Mouse (Mus musculus): ENCODE measurements around the gene Uap1. TPM values are rescaled to one million over a fixed set of nuclear protein-coding genes. Genes with fewer than 3 reads are reported as not detected.

Gene Uap1
- polyA plus RNA-seq, 1 experiment from 2014 or later: 67.2 TPM

DNA sequence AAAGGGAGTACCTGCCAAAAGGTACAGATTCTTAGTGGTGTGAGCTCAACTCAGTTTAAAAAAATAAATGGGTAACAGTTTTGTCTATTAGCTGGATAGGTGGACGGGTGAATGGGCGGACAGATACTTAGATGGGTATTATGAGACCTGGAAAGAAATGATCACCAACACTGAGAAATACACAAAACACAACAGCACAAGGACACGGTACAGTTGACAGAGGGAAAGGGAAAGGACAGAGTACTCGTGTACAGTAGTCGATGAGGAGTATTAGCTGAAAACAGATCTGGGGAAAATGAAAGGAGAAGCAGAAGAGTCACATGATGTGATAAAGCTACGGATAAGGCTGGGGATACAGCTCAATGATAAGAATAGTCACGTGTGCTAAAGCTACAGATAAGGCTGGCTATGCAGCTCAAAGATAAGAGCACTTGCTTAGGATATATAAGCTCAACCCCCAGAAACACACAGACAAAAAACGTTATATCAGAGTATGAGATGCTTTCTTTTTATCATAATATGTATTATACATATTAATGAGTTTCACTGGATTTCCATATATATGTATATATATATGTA lies 2.0 kb upstream of the Uap1 start:
- Histone ChIP-seq H3K27me3 (ENCODE audit: control insufficient read depth, insufficient read depth, low read length) (no peaks in the 10 kb centered on the region), H3K4me1 (replicated peaks; ENCODE audit: control insufficient read depth, insufficient read depth, low read length) (no peaks in the 10 kb centered on the region), H3K4me3 (ENCODE audit: low read depth, low read length) (no peak overlapping the region), H3K9ac (ENCODE audit: low read depth, low read length) (no peak overlapping the region), H3K4me2 (replicated peaks; ENCODE audit: low read depth, low read length) (no peak overlapping the region), H3K36me3 (ENCODE audit: control insufficient read depth, insufficient read depth, low read length) (no peaks in the 10 kb centered on the region), H3K27ac (ENCODE audit: low read depth, low read length) (no peak overlapping the region), H3K9me3 (ENCODE audit: control insufficient read depth, low read length) (no peaks in the 10 kb centered on the region)
- DNase-seq (ENCODE audit: low spot score) (no peak), ATAC-seq (ENCODE audit: low FRiP score) (no peak)
- 89% methylated on average over 8 of the region's 8 CpGs for WGBS

DNA sequence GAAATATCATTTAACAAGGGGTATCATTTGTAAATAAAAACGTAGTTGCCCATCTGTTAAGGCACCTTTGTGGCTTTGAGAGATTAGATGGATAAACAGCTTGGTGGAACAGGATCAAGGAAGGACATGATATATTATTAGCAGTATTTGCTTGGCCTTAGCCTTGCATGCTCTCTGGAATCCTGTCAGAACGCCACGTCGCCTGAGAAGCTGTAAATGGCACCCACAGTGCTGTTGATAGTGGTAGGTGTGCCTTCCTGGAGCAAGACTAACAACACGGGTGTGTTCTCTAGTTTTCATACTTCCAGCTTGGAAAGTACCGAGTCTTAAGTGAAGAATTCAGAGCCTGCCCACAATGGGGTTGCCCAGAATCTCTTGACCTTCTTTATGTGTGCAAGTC lies 1.1 kb upstream of the Uap1 start:
- 61% methylated on average over 6 of the region's 6 CpGs for WGBS
- Histone ChIP-seq H3K36me3 (ENCODE audit: control insufficient read depth, insufficient read depth, low read length) (no peaks in the 10 kb centered on the region), H3K27ac (ENCODE audit: low read depth, low read length) (no peak overlapping the region), H3K9me3 (ENCODE audit: control insufficient read depth, low read length) (no peaks in the 10 kb centered on the region), H3K4me2 (replicated peaks; ENCODE audit: low read depth, low read length) (no peak overlapping the region), H3K9ac (ENCODE audit: low read depth, low read length) (no peak overlapping the region), H3K27me3 (ENCODE audit: control insufficient read depth, insufficient read depth, low read length) (no peaks in the 10 kb centered on the region), H3K4me1 (replicated peaks; ENCODE audit: control insufficient read depth, insufficient read depth, low read length) (no peaks in the 10 kb centered on the region), H3K4me3 (ENCODE audit: low read depth, low read length) (no peak overlapping the region)
- DNase-seq (ENCODE audit: low spot score) (no peak), ATAC-seq (ENCODE audit: low FRiP score) (no peak)

DNA sequence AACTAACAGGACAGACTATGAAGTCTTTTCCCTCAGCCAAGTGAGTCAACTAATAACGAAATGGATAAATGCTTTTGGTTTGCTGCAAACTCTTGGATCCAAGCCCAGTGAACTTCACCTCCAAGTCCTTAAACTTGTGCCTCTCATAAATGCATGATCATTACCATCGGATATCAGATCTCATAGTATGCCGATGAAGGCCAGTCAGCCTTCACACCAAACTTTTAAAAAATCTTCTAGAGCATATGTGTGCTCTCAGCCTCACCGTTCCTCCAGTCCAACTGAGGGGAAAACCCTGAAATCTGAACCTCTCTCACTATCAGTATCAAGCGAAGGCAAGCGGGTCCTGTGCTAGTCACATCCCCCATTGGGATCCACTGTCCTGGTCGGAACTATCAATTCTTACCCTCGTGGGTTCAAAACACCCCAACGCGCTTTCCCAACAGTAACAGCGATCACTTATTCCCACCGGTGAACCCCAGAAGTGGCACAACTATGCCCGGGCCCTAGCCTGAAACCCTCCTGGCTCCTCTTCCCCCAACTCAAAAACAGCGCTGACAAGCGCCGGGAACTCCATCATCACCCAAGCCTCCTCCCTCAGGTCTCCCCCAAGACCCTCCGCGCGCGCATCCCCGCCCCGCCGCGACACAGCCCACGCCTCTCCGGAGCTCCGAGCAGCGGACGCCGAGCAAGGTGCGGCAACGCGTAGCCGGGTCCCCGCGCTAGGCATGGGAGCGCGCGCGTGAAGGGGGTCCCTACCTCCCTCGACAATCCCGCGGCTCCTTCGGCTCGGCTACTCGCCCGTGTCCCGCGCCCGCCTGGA lies 555 bp downstream of the Uap1 start:
- H3K4me2 ChIP-seq (replicated peaks; ENCODE audit: low read depth, low read length): peak overlapping the region; percentile 49
- H3K9ac ChIP-seq (ENCODE audit: low read depth, low read length): peak overlapping the region; percentile 77
- DNase-seq (ENCODE audit: low spot score): no peak
- H3K4me1 ChIP-seq (replicated peaks; ENCODE audit: control insufficient read depth, insufficient read depth, low read length): no peaks in the 10 kb centered on the region
- peak; percentile 87 for ATAC-seq (ENCODE audit: low FRiP score)
- no peaks in the 10 kb centered on the region for H3K9me3 ChIP-seq (ENCODE audit: control insufficient read depth, low read length)
- H3K4me3 ChIP-seq (ENCODE audit: low read depth, low read length): peak overlapping the region; percentile 76
- peak overlapping the region; percentile 58; the same call in 1 of the 2 replicates for H3K27ac ChIP-seq (ENCODE audit: low read depth, low read length)
- WGBS: under 1% methylated on average over 50 of the region's 50 CpGs
- no peaks in the 10 kb centered on the region for H3K27me3 ChIP-seq (ENCODE audit: control insufficient read depth, insufficient read depth, low read length)
- H3K36me3 ChIP-seq (ENCODE audit: control insufficient read depth, insufficient read depth, low read length): no peaks in the 10 kb centered on the region

DNA sequence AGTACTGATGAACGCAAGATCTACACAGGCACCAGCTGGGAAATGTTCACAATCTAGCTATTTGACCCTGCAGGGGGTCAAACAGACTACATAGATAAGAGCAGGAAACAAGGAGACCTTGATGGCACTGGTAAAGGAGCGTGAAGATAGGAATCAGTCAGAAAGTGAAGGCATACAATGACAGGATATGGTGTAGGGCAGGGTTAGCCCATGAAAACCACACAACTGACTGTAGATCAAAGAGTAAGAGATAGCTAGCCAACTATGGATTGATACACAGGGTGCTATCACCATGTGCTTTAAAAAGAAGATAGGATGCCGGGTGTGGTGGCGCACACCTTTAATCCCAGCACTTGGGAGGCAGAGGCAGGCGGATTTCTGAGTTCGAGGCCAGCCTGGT lies 7.0 kb downstream of the Uap1 start:
- H3K4me1 ChIP-seq (replicated peaks; ENCODE audit: control insufficient read depth, insufficient read depth, low read length): no peaks in the 10 kb centered on the region
- no peaks in the 10 kb centered on the region for H3K36me3 ChIP-seq (ENCODE audit: control insufficient read depth, insufficient read depth, low read length)
- 96% methylated on average over 6 of the region's 6 CpGs for WGBS
- DNase-seq (ENCODE audit: low spot score): no peak
- no peaks in the 10 kb centered on the region for H3K27me3 ChIP-seq (ENCODE audit: control insufficient read depth, insufficient read depth, low read length)
- H3K4me3 ChIP-seq (ENCODE audit: low read depth, low read length): no peak overlapping the region
- no peak for ATAC-seq (ENCODE audit: low FRiP score)
- H3K27ac ChIP-seq (ENCODE audit: low read depth, low read length): no peak overlapping the region
- no peak overlapping the region for H3K4me2 ChIP-seq (replicated peaks; ENCODE audit: low read depth, low read length)
- H3K9ac ChIP-seq (ENCODE audit: low read depth, low read length): no peak overlapping the region
- no peaks in the 10 kb centered on the region for H3K9me3 ChIP-seq (ENCODE audit: control insufficient read depth, low read length)

DNA sequence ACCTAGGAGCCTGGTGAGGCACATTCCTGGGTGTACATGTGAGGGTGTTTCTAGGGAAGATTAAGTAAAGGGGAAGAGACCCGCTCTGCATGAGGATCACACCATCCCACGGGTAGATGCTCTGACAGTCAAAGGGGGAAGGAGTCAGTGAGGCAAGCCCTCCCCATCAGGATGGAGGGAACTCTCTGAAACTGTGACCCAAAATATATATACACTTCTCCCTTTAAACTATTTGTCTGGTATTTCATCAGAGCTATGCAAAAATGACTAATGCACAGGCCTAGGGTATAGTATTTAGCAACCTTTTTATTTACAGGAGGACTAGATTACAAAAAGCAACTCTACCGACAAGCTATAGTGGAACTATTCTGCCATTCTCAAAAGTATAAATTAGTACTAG lies 9.8 kb downstream of the Uap1 start:
- H3K27ac ChIP-seq (ENCODE audit: low read depth, low read length): no peak overlapping the region
- H3K4me2 ChIP-seq (replicated peaks; ENCODE audit: low read depth, low read length): no peak overlapping the region
- 82% methylated on average over 3 of the region's 3 CpGs for WGBS
- H3K9me3 ChIP-seq (ENCODE audit: control insufficient read depth, low read length): no peaks in the 10 kb centered on the region
- H3K27me3 ChIP-seq (ENCODE audit: control insufficient read depth, insufficient read depth, low read length): no peaks in the 10 kb centered on the region
- H3K4me1 ChIP-seq (replicated peaks; ENCODE audit: control insufficient read depth, insufficient read depth, low read length): no peaks in the 10 kb centered on the region
- H3K36me3 ChIP-seq (ENCODE audit: control insufficient read depth, insufficient read depth, low read length): no peaks in the 10 kb centered on the region
- no peak for DNase-seq (ENCODE audit: low spot score)
- H3K4me3 ChIP-seq (ENCODE audit: low read depth, low read length): no peak overlapping the region
- ATAC-seq (ENCODE audit: low FRiP score): no peak
- H3K9ac ChIP-seq (ENCODE audit: low read depth, low read length): no peak overlapping the region

DNA sequence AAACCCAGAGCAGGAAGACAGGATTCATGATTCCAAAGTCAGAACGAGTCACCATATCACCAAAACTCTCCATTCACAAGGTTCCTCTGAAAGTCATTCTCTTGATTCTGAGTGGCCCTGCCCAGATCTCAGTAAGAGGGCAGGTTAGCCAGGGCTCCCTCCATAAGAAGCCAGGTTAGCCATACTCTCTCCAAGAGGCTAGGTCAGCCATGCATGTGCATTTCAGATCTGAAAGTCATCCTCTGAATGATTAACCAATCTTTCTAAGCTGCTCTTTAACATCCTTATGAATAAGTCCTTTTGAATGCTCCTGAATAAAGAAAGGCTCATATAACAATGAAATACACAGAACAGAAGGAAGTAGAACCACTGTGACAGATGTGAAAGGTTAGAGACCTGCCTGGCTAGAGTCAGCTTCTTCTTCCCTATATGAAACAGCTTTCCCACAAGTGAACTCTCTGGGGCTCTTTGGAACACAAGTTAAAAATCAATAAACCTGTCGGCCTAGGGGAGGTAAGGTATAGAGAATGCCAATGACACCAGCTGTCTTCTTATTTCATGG lies 10.6 kb downstream of the Uap1 start:
- no peak for DNase-seq (ENCODE audit: low spot score)
- H3K9ac ChIP-seq (ENCODE audit: low read depth, low read length): no peak overlapping the region
- no peak overlapping the region for H3K4me3 ChIP-seq (ENCODE audit: low read depth, low read length)
- H3K4me1 ChIP-seq (replicated peaks; ENCODE audit: control insufficient read depth, insufficient read depth, low read length): no peaks in the 10 kb centered on the region
- H3K4me2 ChIP-seq (replicated peaks; ENCODE audit: low read depth, low read length): no peak overlapping the region
- no peak for ATAC-seq (ENCODE audit: low FRiP score)
- no peak overlapping the region for H3K27ac ChIP-seq (ENCODE audit: low read depth, low read length)
- no peaks in the 10 kb centered on the region for H3K27me3 ChIP-seq (ENCODE audit: control insufficient read depth, insufficient read depth, low read length)
- H3K36me3 ChIP-seq (ENCODE audit: control insufficient read depth, insufficient read depth, low read length): no peaks in the 10 kb centered on the region
- H3K9me3 ChIP-seq (ENCODE audit: control insufficient read depth, low read length): no peaks in the 10 kb centered on the region
- 81% methylated on average over 2 of the region's 2 CpGs for WGBS

DNA sequence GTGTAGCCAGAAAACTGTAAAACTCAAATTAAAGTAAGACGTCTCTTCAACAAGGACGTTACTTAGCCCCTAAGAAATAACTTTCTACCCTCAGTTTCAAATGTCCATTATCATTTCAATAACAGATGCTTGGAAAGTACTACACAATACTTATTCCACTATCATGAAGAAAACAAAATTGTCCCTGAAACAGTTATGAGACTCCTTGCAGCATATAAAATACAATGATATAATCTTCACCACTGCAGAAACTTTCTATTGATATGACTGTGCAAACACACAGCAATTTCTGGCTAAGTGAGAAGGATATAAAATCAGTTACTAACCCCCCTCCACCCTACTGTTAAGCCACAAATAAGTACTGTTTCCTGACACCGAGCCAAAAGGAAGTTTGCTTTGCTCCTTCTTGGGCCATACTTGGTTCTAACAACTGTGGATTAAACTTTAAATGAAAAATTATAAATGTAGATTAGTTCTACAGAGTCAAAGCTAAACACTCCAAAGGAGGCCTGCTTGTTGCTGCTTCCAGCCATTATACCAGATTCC lies 11.3 kb downstream of the Uap1 start:
- Histone ChIP-seq H3K27me3 (ENCODE audit: control insufficient read depth, insufficient read depth, low read length) (no peaks in the 10 kb centered on the region), H3K4me2 (replicated peaks; ENCODE audit: low read depth, low read length) (no peak overlapping the region), H3K9me3 (ENCODE audit: control insufficient read depth, low read length) (no peaks in the 10 kb centered on the region), H3K36me3 (ENCODE audit: control insufficient read depth, insufficient read depth, low read length) (no peaks in the 10 kb centered on the region), H3K4me1 (replicated peaks; ENCODE audit: control insufficient read depth, insufficient read depth, low read length) (no peaks in the 10 kb centered on the region), H3K9ac (ENCODE audit: low read depth, low read length) (no peak overlapping the region), H3K27ac (ENCODE audit: low read depth, low read length) (no peak overlapping the region), H3K4me3 (ENCODE audit: low read depth, low read length) (no peak overlapping the region)
- no peak for ATAC-seq (ENCODE audit: low FRiP score)
- 89% methylated on average over 3 of the region's 3 CpGs for WGBS
- no peak for DNase-seq (ENCODE audit: low spot score)

DNA sequence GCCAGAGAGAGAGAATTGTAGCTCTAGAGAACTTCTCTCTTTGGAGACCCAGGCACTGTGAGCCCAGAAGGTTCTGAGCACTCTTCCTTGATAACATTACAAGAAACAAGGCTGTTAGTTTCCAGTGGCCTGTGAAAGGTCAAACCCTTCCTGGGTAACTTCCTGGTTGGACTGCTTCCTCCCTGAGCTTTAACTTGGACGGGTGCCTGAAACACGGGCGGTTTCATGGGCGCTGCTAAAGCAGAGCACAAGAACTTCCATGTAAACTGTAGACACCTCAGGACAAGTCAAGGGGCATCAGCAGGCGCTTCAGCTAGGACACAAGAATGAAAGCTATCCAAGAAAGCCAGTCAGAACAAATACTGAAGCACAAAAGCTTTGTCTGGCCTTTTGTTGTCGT lies 12.9 kb downstream of the Uap1 start:
- Histone ChIP-seq H3K4me1 (replicated peaks; ENCODE audit: control insufficient read depth, insufficient read depth, low read length) (no peaks in the 10 kb centered on the region), H3K4me2 (replicated peaks; ENCODE audit: low read depth, low read length) (no peak overlapping the region), H3K27me3 (ENCODE audit: control insufficient read depth, insufficient read depth, low read length) (no peaks in the 10 kb centered on the region), H3K4me3 (ENCODE audit: low read depth, low read length) (no peak overlapping the region), H3K27ac (ENCODE audit: low read depth, low read length) (no peak overlapping the region), H3K9ac (ENCODE audit: low read depth, low read length) (no peak overlapping the region), H3K36me3 (ENCODE audit: control insufficient read depth, insufficient read depth, low read length) (no peaks in the 10 kb centered on the region), H3K9me3 (ENCODE audit: control insufficient read depth, low read length) (no peaks in the 10 kb centered on the region)
- no peak for ATAC-seq (ENCODE audit: low FRiP score)
- no peak for DNase-seq (ENCODE audit: low spot score)
- 85% methylated on average over 6 of the region's 6 CpGs for WGBS

All from hindbrain, embryonic 11.5 days (tissue).